Mouse (Mus musculus): ENCODE measurements at regions not wholly inside any gene's neighbourhood (a gene's known extent, or its start where the extent isn't known, plus 50 kb on each side); places are given as distances from the start of the nearest gene placed in this dataset.

DNA sequence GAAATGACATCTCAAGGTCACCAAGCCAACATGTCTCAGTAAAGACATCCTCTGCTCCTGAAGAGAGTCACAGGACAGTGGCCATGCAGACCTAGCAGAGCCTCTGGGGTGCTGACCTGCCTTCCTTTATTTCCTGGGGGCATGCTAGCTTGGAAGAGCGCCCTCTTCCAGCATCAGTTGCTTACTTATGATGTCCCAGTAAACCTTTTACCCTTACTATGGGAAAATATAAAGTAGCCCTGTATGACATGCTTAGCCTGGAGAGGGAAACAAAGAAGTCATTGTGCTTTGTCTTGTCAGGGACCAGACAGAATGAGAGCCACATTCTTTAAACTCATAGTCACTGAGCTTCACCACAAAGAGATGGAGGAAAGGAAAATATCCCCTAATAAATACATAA lies 82.9 kb downstream of the Postn start:
- no peak for DNase-seq (ENCODE audit: low spot score in 2 of 2)

DNA sequence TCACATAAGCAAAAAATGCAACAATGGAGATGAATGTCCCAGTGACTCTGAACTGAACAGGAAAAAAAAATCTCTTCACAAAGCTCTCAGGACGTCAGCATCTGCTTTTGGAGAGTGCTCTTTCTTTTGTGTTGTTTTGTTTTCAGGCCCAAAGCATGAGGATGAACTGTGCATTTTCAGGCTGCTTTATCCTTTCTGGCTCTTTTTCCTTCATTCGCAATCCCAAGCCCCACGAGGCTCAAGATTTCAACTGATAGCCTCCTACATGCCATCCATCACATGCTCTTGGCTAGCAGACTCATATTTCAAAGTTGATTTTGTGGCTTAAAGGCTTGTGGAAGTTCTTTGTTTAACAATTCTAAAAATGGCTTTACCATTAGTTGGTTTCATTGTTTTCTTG lies 86.0 kb downstream of the Postn start:
- DNase-seq (ENCODE audit: low spot score in 2 of 2) = no peak

- DNase-seq (ENCODE audit: low spot score in 2 of 2) = no peak
These were observed 96.5 kb downstream of the Postn start for GRCm38 (mm10) chr3:54457416-54457815.

DNA sequence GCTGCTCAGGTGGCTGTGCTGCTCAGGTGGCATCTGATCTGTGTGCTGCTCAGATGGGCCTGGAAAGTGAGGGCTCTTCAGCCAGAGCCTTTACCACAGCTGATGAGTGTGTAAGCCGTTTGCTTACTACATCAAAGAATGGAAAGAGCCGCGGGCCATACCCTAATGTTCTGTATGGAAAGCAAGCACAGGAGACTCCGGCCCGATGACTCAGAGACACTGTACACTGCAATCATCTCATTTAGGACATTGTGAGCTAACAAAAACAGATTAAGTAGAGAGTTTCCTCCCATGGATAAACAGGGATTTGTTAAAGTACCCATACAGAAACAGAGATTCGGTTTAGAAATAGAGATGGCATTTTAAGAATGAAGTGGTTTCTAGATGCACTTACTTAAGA lies 100.5 kb downstream of the Postn start:
- DNase-seq (ENCODE audit: low spot score in 2 of 2) = no peak

DNA sequence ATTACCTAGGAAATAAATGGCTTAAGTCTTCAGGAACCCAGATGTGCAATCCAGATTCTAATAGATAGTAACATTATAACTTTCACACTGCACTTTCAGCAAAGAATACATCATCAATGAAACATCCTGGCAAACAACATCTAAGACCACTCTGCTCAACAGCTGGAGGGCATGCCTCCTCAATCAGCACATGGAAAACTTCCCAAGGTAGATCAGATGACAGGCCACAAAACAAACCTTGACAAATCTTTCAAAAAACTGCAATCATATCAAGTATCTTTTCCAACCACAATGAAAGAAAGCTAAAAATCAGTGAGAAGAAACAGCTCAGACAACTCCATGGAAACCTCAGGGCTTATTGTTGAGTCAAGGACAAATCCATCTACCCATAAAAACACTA lies 105.2 kb downstream of the Postn start:
- DNase-seq (ENCODE audit: low spot score in 2 of 2) = no peak

- no peak for DNase-seq (ENCODE audit: low spot score in 2 of 2)
These were observed 113.3 kb downstream of the Postn start for GRCm38 (mm10) chr3:54474209-54474608.

DNA sequence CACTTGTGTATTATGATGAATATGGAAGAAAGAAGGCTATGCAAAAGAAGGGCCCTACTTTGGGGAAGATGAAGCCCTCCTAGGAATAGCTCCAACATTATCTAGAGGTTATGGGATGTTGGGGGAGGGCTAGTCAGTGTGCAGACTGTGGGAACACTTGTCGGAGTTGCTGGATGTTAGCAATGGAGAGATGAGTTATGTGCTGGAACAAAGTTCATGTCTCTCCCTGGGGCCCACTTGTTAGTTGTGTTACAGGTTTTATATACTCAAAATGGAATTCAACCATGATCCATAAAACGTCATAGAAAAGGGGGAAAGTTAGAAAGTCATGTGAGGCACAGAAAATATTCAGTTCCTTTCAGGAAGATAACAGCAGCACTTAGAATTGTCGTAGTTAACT lies 115.0 kb downstream of the Postn start:
- no peak for DNase-seq (ENCODE audit: low spot score in 2 of 2)

DNA sequence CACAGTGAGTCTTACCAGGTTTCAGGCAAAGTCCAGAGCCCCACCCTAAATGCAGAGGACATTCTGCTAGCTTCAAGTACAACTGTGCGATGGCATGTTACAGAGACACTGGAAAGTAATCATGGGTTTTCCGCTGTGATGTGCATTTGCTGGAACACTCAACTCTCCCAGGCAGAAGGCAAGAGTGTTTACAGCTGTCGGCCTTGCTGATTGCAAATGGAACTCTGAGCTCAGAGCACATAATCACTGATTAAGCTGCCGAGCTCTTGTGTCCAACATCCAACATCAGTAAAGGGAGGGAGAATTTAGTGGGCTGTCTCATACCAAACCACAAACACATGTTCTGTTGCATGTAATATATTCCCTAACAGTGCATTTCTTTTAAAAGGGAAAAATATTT lies 117.1 kb downstream of the Postn start:
- DNase-seq (ENCODE audit: low spot score in 2 of 2) = no peak

GRCm38 (mm10) chr3:54480251-54480650 lies 119.3 kb downstream of the Postn start:
- no peak for DNase-seq (ENCODE audit: low spot score in 2 of 2)

GRCm38 (mm10) chr3:54487346-54487745 lies 126.4 kb downstream of the Postn start:
- DNase-seq (ENCODE audit: low spot score in 2 of 2) = no peak

- no peak for DNase-seq (ENCODE audit: low spot score in 2 of 2)
These were observed 126.9 kb downstream of the Postn start for GRCm38 (mm10) chr3:54487844-54488243.

DNA sequence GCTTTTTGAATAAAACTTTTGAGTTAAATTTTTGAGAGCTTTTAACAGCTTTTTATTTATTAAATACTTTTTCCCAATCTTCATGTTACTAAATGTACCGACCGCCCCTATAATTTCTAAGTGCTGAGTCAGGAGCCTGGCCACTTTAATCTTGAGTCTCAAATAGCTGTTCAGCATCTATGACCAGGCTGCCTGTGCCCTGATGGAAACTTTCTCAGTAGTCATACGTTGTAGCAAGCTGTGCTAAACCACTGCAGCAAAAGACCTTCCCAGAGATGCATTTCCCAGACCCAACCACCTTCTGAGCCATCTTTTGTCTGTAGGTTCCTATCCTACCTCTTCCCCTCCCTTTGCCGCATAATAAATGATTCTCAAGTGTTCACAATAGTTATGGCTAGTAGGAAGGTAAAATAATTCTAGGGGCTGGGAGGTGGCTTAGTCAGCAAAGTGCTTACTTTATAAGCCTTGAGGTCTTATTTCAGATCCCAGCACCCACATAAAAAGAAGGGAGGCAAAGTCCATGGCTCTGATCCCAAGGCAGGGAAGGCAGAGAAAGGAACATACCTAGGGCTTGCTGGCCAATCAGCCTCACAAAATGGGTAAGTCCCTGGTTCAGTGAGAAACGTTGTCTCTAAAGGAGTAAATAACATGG lies 129.5 kb downstream of the Postn start:
- DNase-seq (ENCODE audit: low spot score in 2 of 2) = no peak

DNA sequence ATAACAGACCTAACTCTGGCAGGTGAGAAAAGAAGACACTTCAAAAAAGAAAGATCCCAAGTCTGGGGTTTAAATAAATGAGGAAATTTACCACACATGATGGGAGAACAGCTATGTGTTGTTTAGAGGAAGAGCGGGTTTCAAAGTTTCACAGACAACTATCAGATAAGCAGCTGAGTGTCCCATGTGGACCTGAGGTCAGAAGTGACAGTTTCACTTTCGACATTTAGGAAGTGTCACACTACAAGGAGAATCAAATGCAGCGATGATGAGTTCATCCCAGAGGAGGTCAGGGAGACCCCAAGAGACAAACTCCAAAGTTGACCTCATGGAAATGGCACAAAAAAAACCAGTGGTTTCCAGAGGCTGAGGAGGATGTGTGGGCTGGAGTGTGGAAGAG lies 132.7 kb downstream of the Postn start:
- DNase-seq (ENCODE audit: low spot score in 2 of 2) = no peak

DNA sequence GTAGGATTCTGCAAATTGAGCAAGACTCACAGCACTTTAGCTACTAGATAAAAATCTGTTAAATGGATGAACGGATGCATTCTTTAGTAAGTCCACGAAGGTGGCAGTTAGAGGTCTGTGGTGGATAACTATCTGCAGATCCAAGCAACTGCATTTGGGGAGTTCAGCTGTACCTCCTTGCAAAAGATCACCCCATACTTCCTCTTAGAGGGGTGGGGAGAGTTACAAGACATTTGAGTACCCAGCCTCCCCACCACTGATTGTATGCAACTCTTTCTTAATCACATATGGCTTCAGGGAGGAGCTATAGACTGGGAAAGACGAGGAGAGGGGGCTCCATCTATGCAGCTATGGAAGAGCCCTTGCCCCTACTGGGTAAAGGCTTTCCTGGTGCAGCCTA lies 144.1 kb downstream of the Postn start:
- DNase-seq (ENCODE audit: low spot score in 2 of 2) = no peak

- DNase-seq (ENCODE audit: low spot score in 2 of 2) = no peak
These were observed 146.7 kb downstream of the Postn start for GRCm38 (mm10) chr3:54507575-54507974.

- DNase-seq (ENCODE audit: low spot score in 2 of 2) = no peak
These were observed 148.0 kb downstream of the Postn start for GRCm38 (mm10) chr3:54508906-54509305.

GRCm38 (mm10) chr3:54517251-54517650 lies 156.3 kb downstream of the Postn start:
- DNase-seq (ENCODE audit: low spot score in 2 of 2) = no peak

DNA sequence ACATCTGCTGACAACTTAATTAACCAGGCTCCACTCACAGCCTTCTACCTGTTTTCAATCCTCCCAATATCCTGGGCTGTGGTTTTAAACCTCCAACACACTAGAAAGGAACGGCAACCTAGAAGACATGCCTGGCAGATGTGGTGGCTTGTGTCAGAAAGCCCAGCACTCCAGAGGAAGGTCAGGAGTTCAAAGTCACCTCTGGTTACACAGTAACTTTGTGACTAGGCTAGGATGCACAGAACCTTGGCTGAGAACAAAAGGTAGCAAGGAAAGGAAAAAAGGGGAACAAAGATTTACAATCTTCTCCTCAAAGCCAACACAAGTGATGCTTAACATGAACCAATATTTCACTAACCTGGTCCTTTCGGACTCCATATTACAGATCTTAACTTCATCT lies 161.8 kb downstream of the Postn start:
- no peak for DNase-seq (ENCODE audit: low spot score in 2 of 2)

- no peak for DNase-seq (ENCODE audit: low spot score in 2 of 2)
These were observed 165.7 kb downstream of the Postn start for GRCm38 (mm10) chr3:54526618-54527017.

GRCm38 (mm10) chr3:54528292-54528691 lies 164.3 kb upstream of the Supt20 start:
- no peak for DNase-seq (ENCODE audit: low spot score in 2 of 2)

DNA sequence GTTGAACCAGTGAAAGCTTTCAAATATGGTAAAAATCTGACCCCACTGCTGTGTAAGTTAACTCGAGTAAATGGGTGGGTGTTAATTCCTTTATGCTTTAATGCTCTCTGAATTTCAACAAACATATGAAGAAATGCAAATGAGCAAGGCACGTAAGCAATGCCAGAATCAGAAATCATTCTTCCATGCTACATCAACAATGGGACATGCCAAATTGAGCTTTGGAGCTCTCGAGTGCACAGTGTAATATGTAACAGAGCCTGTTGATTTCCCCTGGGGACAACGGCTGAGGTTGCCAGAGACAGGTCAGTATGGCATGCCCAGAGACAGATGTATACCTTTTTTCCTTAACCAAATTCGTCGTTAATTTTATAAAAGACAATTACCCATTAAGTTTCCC lies 162.4 kb upstream of the Supt20 start:
- DNase-seq (ENCODE audit: low spot score in 2 of 2) = no peak

- DNase-seq (ENCODE audit: low spot score in 2 of 2) = no peak
These were observed 157.2 kb upstream of the Supt20 start for GRCm38 (mm10) chr3:54535361-54535760.

- no peak for DNase-seq (ENCODE audit: low spot score in 2 of 2)
These were observed 154.6 kb upstream of the Supt20 start for GRCm38 (mm10) chr3:54538055-54538454.

- no peak for DNase-seq (ENCODE audit: low spot score in 2 of 2)
These were observed 152.0 kb upstream of the Supt20 start for GRCm38 (mm10) chr3:54540540-54541080.

Data from spleen, postnatal 4 days (tissue).